Mouse (Mus musculus) embryonic facial prominence, embryonic 15.5 days (tissue): ENCODE data around the gene Senp6. TPM values are rescaled to one million over a fixed set of nuclear protein-coding genes. Genes with fewer than 3 reads are reported as not detected.
"Not testable (repeated sequence)": the region's sequence is repeated elsewhere in the genome, so short reads cannot be mapped to it uniquely, and the experiment has no call there.

Experiments
- ATAC-seq: fragments of 200-750 bp; cut with Nextera tagmentation; 2 replicates; pipeline ENCODE4 v1.8.0; 2017; ENCODE audit warnings: low read depth, moderate TSS enrichment; ENCODE audit not compliant: insufficient number of reproducible peaks, low FRiP score, low TSS enrichment
- H3K27ac ChIP-seq: fragments of 300-500 bp; sonication (generic); replicated peaks from 2 replicates; pipeline ENCODE4 v1.5.1; 2015; ENCODE audit warnings: mild to moderate bottlenecking, inconsistent platforms
- H3K27me3 ChIP-seq: fragments of 300-500 bp; sonication (generic); 2 replicates; pipeline ENCODE4 v1.6.1; 2015; ENCODE audit warnings: inconsistent platforms
- H3K36me3 ChIP-seq: fragments of 300-500 bp; sonication (generic); 2 replicates; pipeline ENCODE4 v1.6.1; 2015; ENCODE audit warnings: mild to moderate bottlenecking, inconsistent platforms
- H3K4me1 ChIP-seq: fragments of 300-500 bp; sonication (generic); 2 replicates; pipeline ENCODE4 v1.6.1; 2015; ENCODE audit warnings: inconsistent platforms
- H3K4me2 ChIP-seq: fragments of 300-500 bp; sonication (generic); replicated peaks from 2 replicates; pipeline ENCODE4 v1.6.1; 2015; ENCODE audit warnings: mild to moderate bottlenecking, inconsistent platforms
- H3K4me3 ChIP-seq: fragments of 300-500 bp; sonication (generic); replicated peaks from 2 replicates; pipeline ENCODE4 v1.5.1; 2015; ENCODE audit warnings: mild to moderate bottlenecking, inconsistent platforms
- H3K9ac ChIP-seq: fragments of 300-500 bp; sonication (generic); 2 replicates; pipeline ENCODE4 v1.6.1; 2015; ENCODE audit warnings: inconsistent platforms
- H3K9me3 ChIP-seq: fragments of 300-500 bp; sonication (generic); replicated peaks from 2 replicates; pipeline ENCODE4 v1.6.1; 2016; ENCODE audit warnings: inconsistent platforms
- WGBS: fragments of 180-500 bp; shearing (Covaris S2); methylation state at CpG from one replicate; pipeline ENCODE4 v1.1.7; 2015; 5-methylcytosine and 5-hydroxymethylcytosine counted together
- polyA plus RNA-seq: library from polyadenylated mRNA; unstranded; fragments of >200 nt; fragmentation: Nextera tagmentation; extraction: Ambion mirVana; gene quantifications from 2 replicates; pipeline ENCODE4 v1.2.1, GENCODE M21; 2015

Gene Senp6
- polyA plus RNA-seq: 47.4 and 53.3 TPM in 2 replicates

DNA sequence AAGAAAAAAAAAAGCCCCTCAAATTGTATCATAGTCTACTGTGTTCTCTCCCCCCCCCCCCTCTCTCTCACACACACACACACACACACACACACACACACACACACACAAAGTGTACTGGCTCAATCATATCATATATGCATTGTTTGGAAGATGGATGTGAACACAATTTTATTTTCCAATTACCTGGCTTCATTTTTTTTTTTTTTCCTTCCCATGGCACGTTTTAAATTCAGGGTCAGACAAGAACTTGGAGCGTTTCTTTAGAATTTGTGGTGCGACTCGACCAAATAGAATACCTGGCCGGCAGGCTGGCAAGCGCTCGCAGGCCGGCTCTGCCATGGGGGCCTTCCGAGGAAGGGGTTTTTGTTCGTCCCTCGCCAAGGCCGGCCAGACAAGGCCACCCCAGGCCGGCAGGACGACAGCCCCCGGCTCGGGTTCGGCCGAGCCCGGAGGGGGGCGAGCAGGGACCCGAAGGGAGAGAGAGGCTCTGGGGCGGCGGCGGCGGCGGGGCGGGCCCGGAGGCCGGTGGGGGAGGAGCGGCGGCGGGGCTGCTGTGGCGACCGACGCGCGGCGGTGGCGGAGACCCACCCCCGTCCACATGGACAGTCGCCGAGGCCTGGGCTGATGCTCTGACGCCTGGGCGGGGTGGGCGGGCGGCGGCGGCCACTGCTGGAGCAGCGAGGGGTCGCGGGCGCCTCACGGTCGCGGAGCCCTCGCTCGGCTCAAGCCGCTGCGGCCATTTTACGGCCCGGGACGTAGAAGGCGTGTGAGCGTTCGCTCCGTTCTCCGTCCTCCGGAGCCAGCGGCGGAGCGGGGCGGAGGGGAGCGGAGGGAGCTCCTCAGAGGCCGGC lies at the start of gene Senp6:
TSS of gene Senp6 (plus strand) at position 537 of the 854 bp plus-strand sequence.
- peak within 1 kb of the TSS; percentile 52 for H3K4me2 ChIP-seq
- peak within 1 kb of the TSS; percentile 99 for H3K27ac ChIP-seq
- H3K36me3 ChIP-seq: no peaks in the 10 kb centered on the region
- H3K4me3 ChIP-seq: peak within 1 kb of the TSS; percentile 88
- no peaks in the 10 kb centered on the region; the same call in 1 of the 2 replicates for H3K9me3 ChIP-seq
- H3K4me1 ChIP-seq: peaks cover 10% of the 10 kb centered on the region
- peak; percentile 90 for ATAC-seq
- under 1% methylated on average over 53 of the region's 74 CpGs for WGBS
- H3K9ac ChIP-seq: peak within 1 kb of the TSS; percentile 97
- H3K27me3 ChIP-seq: no peaks in the 10 kb centered on the region

DNA sequence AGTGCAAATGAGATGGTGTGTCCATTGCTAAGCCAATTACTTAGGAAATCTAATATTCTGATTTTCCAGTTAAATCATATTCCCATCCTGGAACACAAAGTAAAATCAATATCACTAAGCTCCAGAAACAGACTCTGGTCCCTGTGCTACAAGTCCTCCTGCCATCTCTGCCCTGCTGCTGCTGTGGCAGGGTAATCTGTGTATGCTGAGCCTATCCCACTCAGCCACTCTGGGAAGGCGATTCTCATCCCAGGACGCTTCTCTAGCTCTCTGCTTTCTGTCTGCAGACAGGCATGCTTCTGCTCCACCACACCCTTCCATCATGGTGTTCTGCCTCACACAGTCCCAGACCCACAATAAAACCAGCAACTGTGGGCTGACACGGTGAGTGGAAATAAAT lies 46.3 kb upstream of the Senp6 start:
- H3K9ac ChIP-seq: no peak overlapping the region
- H3K27ac ChIP-seq: no peak overlapping the region
- H3K27me3 ChIP-seq: no peaks in the 10 kb centered on the region
- H3K36me3 ChIP-seq: no peaks in the 10 kb centered on the region
- 47% methylated on average over 3 of the region's 3 CpGs for WGBS
- no peak overlapping the region for H3K4me3 ChIP-seq
- no peak for ATAC-seq
- H3K4me2 ChIP-seq: no peak overlapping the region
- no peaks in the 10 kb centered on the region for H3K4me1 ChIP-seq
- H3K9me3 ChIP-seq: no peaks in the 10 kb centered on the region

DNA sequence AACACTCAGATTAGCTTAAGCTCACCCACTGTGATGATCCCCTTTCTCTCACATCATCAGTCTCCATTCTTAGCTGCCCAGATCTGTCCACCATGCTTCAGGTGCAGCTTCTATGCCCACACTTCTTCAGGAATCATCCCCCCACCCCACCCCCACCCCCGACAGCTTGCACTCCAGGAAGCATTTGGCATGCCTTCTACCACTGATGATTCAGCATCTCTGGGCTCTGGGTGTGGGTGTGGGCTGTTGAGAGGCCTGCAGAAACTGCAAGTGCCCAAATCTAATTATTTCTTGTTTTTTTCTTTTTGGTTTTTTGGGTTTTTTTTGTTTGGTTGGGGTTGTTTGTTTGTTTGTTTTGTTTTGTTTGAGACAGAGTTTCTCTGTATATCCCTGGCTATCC lies 45.1 kb upstream of the Senp6 start:
- WGBS: 48% methylated on average over 1 of the region's 1 CpGs

DNA sequence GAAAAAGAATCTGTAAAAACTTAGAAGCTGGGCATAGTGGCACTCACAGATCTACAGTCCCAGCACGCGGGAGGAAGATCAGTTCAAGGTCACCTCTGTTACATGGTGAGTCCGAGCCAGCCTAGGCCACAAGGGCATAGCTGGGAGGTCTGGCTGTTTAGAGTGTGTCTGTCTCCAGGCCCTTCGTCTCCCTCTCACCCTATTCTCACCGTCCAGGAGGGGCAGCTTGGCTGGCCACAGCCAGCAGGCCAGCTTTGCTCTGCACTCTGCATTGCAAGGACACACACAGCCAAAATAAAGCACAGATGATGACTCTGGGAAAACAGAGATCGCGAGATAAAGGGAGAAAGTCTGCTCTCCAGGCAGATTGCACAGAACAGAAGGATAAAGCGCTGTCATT lies 43.9 kb upstream of the Senp6 start:
- no peak overlapping the region for H3K9ac ChIP-seq
- H3K27ac ChIP-seq: no peak overlapping the region
- 60% methylated on average over 8 of the region's 8 CpGs for WGBS
- H3K4me1 ChIP-seq: no peaks in the 10 kb centered on the region
- H3K27me3 ChIP-seq: no peaks in the 10 kb centered on the region
- no peak for ATAC-seq
- no peaks in the 10 kb centered on the region for H3K36me3 ChIP-seq
- no peaks in the 10 kb centered on the region for H3K9me3 ChIP-seq
- no peak overlapping the region for H3K4me3 ChIP-seq
- no peak overlapping the region for H3K4me2 ChIP-seq

More for the DNA sequence above, 45.1 kb upstream of the Senp6 start:
- ATAC-seq: no peak
- Histone ChIP-seq H3K27me3 (no peaks in the 10 kb centered on the region), H3K36me3 (no peaks in the 10 kb centered on the region), H3K27ac (no peak overlapping the region), H3K9ac (no peak overlapping the region), H3K4me3 (no peak overlapping the region), H3K9me3 (no peaks in the 10 kb centered on the region), H3K4me1 (no peaks in the 10 kb centered on the region), H3K4me2 (no peak overlapping the region)

DNA sequence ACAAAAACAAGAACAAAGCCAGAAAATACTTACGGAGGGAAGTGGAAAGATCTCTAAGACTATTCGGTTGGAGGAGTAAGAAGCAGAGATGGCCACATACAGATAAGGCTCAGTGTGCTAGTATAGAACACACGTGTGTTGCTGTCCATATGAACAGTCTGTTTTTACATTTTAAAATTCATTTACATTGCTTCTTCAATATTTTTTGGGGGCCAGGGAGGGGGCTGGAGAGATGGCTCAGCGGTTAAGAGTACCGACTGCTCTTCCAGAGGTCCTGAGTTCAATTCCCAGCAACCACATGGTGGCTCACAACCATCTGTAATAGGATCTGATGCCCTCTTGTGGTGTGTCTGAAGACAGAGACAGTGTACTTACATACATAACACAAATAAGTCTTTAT lies 41.4 kb upstream of the Senp6 start:
- not testable (repeated sequence) for H3K9ac ChIP-seq, H3K27me3 ChIP-seq, H3K9me3 ChIP-seq, H3K4me2 ChIP-seq, H3K27ac ChIP-seq, H3K4me1 ChIP-seq, H3K4me3 ChIP-seq, ATAC-seq, H3K36me3 ChIP-seq
- WGBS: 87% methylated on average over 5 of the region's 5 CpGs

DNA sequence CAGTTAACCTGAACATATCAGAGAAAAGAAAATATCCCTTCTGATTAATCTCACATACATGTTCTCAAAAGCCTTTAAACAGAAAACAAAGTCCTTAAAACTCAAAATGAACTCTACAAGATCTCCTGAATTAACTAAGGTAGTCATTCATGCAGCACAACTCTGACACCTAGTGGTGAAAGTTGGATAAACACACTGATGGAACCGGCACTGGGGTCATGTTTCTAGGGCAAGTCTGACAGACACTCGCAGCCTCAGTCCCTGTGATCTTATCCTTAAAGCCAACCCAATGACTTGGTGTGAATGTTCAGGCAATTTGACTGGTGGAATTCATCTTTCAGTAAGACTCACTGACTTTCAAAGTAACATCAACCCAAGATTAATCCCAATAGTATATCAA lies 40.7 kb upstream of the Senp6 start:
- H3K27me3 ChIP-seq: no peaks in the 10 kb centered on the region
- H3K4me3 ChIP-seq: no peak overlapping the region
- WGBS: 4% methylated on average over 2 of the region's 2 CpGs
- H3K36me3 ChIP-seq: no peaks in the 10 kb centered on the region
- no peak overlapping the region for H3K9ac ChIP-seq
- H3K27ac ChIP-seq: no peak overlapping the region
- H3K4me2 ChIP-seq: no peak overlapping the region
- H3K4me1 ChIP-seq: no peaks in the 10 kb centered on the region
- no peak for ATAC-seq
- H3K9me3 ChIP-seq: no peaks in the 10 kb centered on the region

DNA sequence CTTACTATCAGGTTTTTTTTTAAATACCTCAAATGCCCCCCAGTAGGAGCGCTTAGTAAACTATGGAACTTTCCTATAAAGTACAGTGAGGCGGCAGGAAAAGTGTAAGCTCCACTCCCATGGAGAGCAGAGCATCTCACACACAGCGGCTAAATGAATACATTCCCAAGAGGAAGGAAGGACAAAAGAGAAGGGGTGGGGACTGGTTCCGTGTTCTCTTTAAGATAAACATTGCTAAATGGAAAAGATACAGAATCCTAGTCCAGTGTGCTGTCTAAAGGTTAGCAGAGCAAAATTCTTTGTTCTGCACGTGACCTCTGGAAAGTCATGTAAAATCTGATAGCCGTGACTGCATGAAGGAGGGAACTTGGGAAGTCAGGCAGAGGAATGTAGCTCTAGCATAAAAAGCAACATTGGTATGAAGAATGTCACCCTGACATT lies 40.1 kb upstream of the Senp6 start:
- H3K9me3 ChIP-seq: no peaks in the 10 kb centered on the region
- 63% methylated on average over 6 of the region's 6 CpGs for WGBS
- ATAC-seq: no peak
- no peak overlapping the region for H3K27ac ChIP-seq
- H3K4me1 ChIP-seq: no peaks in the 10 kb centered on the region
- H3K36me3 ChIP-seq: no peaks in the 10 kb centered on the region
- no peak overlapping the region for H3K4me2 ChIP-seq
- H3K9ac ChIP-seq: no peak overlapping the region
- no peaks in the 10 kb centered on the region for H3K27me3 ChIP-seq
- H3K4me3 ChIP-seq: no peak overlapping the region

DNA sequence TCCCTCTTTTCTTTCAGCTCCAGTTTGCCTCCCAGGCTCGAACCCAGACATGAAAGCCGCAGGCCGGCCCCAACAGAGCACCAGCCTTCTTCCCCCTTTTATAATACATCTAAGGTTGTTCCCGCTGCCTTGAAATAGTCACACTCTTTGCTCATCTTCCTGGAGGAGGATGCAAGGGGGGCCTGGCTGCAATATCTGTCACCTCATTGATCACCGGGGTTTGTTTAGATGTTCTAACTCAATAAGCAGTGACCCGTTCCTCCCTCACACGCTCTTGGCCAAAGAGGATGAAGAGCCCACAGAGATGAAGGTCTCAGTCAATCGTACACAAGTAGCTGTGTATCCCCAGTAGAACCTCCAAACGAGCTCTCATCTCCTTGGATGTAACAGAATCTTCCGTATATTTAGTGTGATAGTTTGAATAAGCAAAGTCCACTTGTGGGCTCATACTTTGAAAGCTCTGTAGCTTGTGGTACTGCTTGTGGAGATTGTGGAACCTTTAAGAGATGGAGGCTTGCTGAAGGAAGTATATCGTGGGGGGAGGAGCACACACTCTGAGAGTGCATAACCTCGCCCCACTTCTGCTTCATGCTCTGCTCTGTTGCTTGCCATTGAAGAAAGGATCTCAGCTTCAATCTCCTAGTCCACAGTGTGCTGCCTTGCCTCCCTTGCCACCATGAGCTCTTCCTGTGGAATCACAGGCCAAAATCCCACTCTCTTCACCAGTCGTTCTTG lies 29.3 kb upstream of the Senp6 start:
- Histone ChIP-seq H3K9ac (no peak overlapping the region), H3K4me3 (no peak overlapping the region), H3K36me3 (no peaks in the 10 kb centered on the region), H3K27me3 (no peaks in the 10 kb centered on the region), H3K4me1 (peaks cover 9% of the 10 kb centered on the region), H3K4me2 (no peak overlapping the region), H3K9me3 (no peaks in the 10 kb centered on the region), H3K27ac (no peak overlapping the region)
- WGBS: 89% methylated on average over 13 of the region's 13 CpGs
- ATAC-seq: no peak

DNA sequence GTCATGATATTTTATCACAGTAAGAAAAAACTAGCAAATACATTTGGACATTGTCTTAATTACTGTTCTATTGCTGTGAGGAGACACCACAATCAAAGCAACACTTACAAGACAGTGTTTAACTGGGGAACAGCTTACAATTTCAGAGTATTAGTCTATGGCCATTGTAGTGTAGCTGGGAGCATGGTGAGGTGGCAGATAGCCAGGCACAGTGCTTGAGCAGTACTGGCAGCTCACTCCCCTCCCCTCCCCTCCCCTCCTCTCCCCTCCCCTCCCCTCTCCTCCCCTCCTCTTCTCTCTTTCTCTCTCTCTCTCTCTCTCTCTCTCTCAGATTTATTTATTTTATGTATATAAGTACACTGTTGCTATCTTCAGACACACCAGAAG lies 28.7 kb upstream of the Senp6 start:
- no peaks in the 10 kb centered on the region for H3K9me3 ChIP-seq
- H3K4me2 ChIP-seq: no peak overlapping the region
- H3K27me3 ChIP-seq: no peaks in the 10 kb centered on the region
- H3K27ac ChIP-seq: no peak overlapping the region
- peaks cover 9% of the 10 kb centered on the region for H3K4me1 ChIP-seq
- no peak for ATAC-seq
- no peaks in the 10 kb centered on the region for H3K36me3 ChIP-seq
- H3K4me3 ChIP-seq: no peak overlapping the region
- no peak overlapping the region for H3K9ac ChIP-seq

DNA sequence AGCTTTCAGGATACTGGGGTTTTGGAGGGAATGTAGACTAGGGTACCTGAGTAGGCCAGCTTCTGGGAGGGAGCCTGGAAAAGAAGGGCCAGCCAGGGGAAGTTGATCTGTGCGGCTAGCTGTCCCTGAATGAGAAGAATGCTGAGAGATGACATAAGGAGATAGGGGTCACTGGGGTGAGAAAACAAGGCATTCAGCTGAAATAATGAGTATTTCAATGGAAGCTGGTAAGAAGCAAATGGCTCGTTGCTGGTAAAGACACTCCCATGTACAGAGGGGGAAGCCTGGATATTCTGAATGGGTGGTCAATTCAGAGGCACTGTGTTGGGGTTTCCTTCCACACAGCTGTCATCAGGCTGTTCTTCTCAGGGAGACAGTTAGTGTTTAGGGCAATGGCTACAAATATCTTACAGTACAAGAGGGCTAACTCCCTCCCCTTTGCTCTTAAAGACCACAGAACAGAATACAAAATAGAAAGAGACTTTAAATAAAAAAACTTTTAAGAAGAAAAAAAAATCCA lies 27.3 kb upstream of the Senp6 start:
- Histone ChIP-seq H3K27me3 (no peaks in the 10 kb centered on the region), H3K4me2 (no peak overlapping the region), H3K4me3 (no peak overlapping the region), H3K9ac (no peak overlapping the region), H3K9me3 (no peaks in the 10 kb centered on the region), H3K4me1 (peaks cover 9% of the 10 kb centered on the region), H3K36me3 (no peaks in the 10 kb centered on the region), H3K27ac (peak overlapping the region; percentile 55; the same call in 1 of the 2 replicates)
- WGBS: 17% methylated on average over 2 of the region's 2 CpGs
- ATAC-seq: no peak

DNA sequence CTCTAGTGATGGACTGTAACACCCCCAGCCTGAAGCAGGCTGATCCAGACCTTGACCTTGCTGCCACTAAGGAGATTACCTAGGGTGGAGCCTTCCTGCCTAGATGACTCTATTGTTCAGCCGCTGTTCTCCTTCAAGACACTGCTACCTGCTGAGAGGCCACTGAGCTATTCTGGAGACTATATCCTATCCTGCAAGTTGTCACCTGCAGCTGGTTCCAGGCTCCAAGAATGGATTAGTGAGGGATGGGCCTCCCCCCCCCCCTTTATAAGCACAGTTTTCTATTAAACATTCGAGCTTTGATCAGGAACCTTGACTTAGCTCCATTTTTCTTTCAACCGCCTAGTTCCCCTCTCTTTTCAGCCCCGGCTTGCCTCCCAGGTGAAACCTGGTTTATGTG lies 22.4 kb upstream of the Senp6 start:
- not testable (repeated sequence) for H3K4me2 ChIP-seq, ATAC-seq, H3K9me3 ChIP-seq, H3K27ac ChIP-seq, H3K4me1 ChIP-seq, H3K9ac ChIP-seq, H3K27me3 ChIP-seq, H3K36me3 ChIP-seq, H3K4me3 ChIP-seq
- WGBS: 87% methylated on average over 4 of the region's 4 CpGs
